Mouse (Mus musculus) monocyte, adult 5-6 weeks (primary cell): ENCODE measurements around the gene Duxbl1. TPM values are rescaled to one million over a fixed set of nuclear protein-coding genes. Genes with fewer than 3 reads are reported as not detected.
A peak's percentile ranks its signal among the peaks of the same experiment; 100 is the strongest.
"Not testable (repeated sequence)": the region's sequence is repeated elsewhere in the genome, so short reads cannot be mapped to it uniquely, and the experiment has no call there.

Experiments
- ATAC-seq: fragments of 153-309, 156-312 bp; replicated peaks from 2 replicates; pipeline ENCODE4 v1.8.0; 2017; ENCODE audit warnings: mild to moderate bottlenecking; ENCODE audit not compliant: low TSS enrichment, insufficient number of reproducible peaks, severe bottlenecking, poor library complexity, low FRiP score
- total RNA-seq: library from RNA; stranded (forward); fragments of 200-1000, 200-491, 200-594 nt; gene quantifications from 3 replicates; pipeline ENCODE4 v1.2.3, GENCODE M21; 2017

Duxbl1 gene
- total RNA-seq = not detected in 3 replicates

GRCm38 (mm10) chr14:25978371-25979241, at the start of gene Duxbl1:
Duxbl1 (plus strand) TSS chr14:25978577.
- not testable (repeated sequence) for ATAC-seq

DNA sequence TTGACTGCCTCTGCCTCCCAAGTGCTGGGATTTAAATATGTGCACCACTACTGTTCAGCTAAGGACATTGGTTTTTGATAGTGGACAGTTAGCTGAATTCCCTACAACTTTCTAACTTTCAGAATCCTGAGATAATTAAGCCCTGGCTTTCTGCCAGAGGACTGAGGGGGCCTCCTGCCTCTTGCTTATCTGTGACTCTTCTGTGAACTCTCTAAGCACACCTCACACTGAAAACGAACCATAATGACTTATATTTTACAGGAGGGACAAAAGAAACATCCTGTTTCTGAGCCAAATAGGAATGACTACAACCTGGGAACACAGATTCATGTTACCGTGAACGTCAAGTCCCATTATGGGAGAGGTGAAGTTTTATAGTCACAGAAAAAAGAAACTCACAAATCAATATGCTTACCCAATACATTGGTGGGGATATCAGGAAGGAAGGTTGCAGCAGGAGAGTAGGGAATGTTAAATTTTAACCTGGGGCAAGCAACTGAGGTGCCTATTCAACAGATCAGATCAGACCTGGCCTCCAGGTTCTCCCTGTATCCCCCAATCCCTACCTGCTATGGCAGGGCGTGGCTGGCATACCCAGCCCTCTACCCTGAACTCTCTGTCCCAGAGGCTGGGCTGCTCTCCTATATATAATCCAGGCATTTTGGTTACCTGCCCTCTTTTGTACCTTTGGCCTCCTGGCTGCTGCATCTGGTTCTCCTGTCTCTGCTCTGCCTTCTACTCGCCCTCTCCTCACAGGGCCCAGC, 41.3 kb upstream of the Duxbl1 start:
- not testable (repeated sequence) for ATAC-seq

GRCm38 (mm10) chr14:25938004-25938403, 40.4 kb upstream of the Duxbl1 start, which contains the start of gene Cphx1:
Cphx1 (plus strand) TSS chr14:25938304.
- ATAC-seq = not testable (repeated sequence)

DNA sequence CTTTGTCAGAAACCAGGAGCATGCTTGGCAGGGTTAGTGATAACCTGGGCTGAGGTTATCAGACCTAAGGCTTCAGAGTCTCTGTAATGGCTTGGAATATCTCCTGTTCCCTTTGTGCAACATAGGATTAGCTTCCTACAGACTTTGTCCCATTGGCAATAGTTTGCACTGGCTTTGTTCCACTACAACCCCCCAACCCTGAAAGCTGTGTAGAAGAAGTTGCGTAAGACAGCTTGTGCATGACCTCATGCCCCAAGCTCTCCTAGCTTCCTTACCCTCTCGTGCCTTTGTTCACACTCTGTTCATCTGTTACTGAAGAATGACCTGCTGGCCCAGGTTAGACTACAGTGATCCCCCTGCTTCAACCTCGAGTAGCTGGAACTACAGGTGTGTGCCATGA, 20.5 kb upstream of the Duxbl1 start:
- ATAC-seq = not testable (repeated sequence)

DNA sequence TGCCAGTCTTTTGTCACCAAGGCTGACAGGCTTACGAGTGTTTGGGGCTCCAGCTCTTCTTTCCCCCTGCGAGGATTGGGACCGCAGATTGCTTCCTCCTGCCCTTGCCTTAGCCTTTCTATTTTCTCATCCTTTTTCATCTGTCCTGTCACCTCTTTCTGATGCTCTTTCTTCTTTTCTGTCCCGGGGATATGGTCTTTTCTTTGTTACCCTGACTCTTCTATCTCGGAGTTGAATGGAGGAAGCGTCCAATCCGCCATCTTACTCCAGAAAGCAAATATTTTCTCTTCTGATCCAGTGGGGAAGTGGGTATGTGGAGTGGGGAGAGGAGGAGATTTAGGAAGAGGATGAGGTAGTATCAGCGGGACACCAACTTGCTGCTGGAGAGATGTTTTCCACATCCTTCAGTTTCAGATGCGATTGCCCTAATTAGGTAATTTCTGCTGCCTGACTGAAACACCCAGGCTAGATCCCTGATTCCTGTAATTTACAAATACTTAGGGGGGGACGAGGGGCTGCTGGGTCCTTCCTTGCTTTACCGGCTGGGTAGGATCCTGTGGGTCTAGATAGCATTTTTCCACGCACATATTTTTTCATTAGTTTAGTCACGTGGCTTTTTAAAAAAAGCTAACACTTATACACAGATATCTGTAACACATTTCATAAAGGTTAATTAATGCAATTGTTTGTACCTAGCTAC, 1.0 kb downstream of the Duxbl1 start:
- ATAC-seq = not testable (repeated sequence)

DNA sequence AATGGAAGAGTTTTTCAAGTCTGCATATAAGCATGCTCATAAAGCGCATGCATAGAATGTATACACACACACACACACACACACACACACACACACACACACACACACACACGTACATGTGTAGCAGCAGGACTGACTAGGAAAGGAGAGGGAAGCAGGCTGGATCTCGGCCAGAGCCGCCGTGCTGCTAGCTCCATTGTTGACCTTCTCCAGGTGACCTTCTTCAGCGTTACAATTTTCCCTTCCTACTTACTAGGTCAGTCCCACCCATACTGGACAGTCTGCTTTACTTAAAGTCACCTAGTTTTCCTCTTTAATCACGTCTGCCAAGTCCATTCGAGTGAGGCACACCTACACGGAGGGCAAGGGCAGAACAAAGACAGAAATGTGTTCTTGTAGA, 3.5 kb downstream of the Duxbl1 start:
- ATAC-seq = not testable (repeated sequence)

DNA sequence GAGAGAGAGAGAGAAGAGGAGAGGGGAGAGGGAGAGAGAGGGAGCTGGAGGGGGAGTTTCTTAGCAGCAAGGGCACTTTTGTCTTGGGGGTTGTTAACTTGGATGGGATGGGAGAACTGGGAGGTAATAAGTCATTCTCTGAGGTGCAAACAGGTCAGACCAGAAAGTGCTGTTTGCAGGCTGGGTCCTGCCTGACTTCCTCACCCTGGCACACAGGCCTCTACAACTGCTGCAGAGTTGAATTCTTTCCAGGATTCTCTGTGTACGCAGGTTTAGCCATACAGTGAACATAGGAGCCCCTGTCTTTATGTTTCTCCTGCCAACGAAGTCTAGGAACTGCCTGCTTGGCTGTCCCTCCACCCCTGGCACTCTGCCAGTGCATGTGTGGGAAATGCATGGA, 29.1 kb downstream of the Duxbl1 start:
- ATAC-seq = not testable (repeated sequence)

DNA sequence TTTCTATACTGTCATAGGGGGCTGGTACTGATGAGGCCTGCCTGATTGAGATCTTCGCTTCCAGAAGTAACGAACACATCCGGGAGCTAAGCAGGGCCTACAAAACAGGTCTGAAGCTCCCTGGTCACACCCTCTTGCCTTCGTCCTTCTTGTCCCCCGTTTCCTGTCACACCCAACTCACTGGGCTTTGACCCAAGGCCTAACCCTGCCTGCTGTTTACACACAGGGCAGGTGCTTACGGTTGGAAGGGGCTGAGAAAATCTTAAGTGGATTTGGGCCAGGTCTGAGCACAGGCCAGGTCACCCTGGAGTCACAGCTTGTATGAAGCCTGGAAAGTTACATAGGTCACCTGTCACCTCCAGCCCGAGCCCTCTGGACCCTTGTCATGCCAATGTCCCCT, 38.0 kb downstream of the Duxbl1 start:
- not testable (repeated sequence) for ATAC-seq

GRCm38 (mm10) chr14:26021555-26021954, 43.2 kb downstream of the Duxbl1 start:
- not testable (repeated sequence) for ATAC-seq

- not testable (repeated sequence) for ATAC-seq
Observed at GRCm38 (mm10) chr14:26022831-26023230, 44.5 kb downstream of the Duxbl1 start.

- ATAC-seq = not testable (repeated sequence)
Observed at GRCm38 (mm10) chr14:26025653-26026052, 47.3 kb downstream of the Duxbl1 start.

DNA sequence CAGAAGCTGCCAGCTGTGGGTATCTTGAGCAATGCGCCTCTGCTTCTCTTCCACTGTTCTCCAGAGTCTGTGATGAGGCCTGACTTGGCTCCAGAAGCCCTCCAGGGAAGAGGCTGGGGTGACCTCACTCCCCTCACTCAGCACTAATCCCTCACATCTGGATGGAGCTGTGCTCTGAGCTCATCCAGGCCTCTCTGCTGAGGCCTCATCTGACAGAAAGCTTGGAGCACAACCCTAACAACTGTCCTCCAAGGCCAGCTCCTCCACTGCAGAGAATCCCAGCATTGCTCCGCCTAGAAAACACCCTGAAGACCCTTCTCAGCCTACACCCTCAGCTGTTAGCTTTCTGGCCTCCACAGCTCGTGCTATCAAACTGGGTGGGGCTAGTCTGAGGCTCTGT, 56.0 kb downstream of the Duxbl1 start:
- 0 out of 2 replicates have a peak, but pooled peaks have one; percentile 15 for ATAC-seq

GRCm38 (mm10) chr14:26035439-26035838, 57.1 kb downstream of the Duxbl1 start:
- not testable (repeated sequence) for ATAC-seq

Other genes starting within 250 kb of the Duxbl1 start
- gene Zcchc24, start 209.5 kb upstream of the Duxbl1 start, total RNA-seq = 10.5 to 11.8 TPM (median 10.9 TPM) in 3 replicates
- 7.9 to 21.5 TPM (median 10.8 TPM) in 3 replicates for gene Anxa11, start 136.4 kb upstream of the Duxbl1 start, total RNA-seq
- gene Plac9a, start 75.5 kb upstream of the Duxbl1 start, total RNA-seq = not detected in 3 replicates
- gene Tmem254a, start 50.9 kb upstream of the Duxbl1 start, total RNA-seq = 2.8 to 14.1 TPM (median 6.1 TPM) in 3 replicates
- gene Cphx1, start 40.3 kb upstream of the Duxbl1 start, total RNA-seq = 0.19 TPM in 1 of 3 replicates, not detected in the others
- not detected in 3 replicates for gene Gm9780, start 64.1 kb downstream of the Duxbl1 start, total RNA-seq
- 21.2 to 71.6 TPM (median 36.3 TPM) in 3 replicates for gene Tmem254c, start 88.8 kb downstream of the Duxbl1 start, total RNA-seq
- not detected in 3 replicates for gene Cphx2, start 102.9 kb downstream of the Duxbl1 start, total RNA-seq
- not detected in 3 replicates for gene Cphx3, start 103.7 kb downstream of the Duxbl1 start, total RNA-seq
- not detected in 3 replicates for gene Duxbl2, start 139.8 kb downstream of the Duxbl1 start, total RNA-seq
- not detected in 3 replicates for gene Plac9b, start 203.9 kb downstream of the Duxbl1 start, total RNA-seq
- gene Tmem254b, start 228.5 kb downstream of the Duxbl1 start, total RNA-seq = 2.8 to 11.7 TPM (median 3.0 TPM) in 3 replicates